Mouse (Mus musculus): ENCODE results near the gene Stambpl1.

GRCm38 (mm10) chr19:34180316-34180715 is 11.7 kb upstream of the Stambpl1 start:
- no peak for TF ChIP-seq POLR2A (IDR thresholded peaks at IDR 0.05; ENCODE audit: low read depth, low read length)
- TF ChIP-seq CTCF (IDR thresholded peaks at IDR 0.05; ENCODE audit: borderline replicate concordance, insufficient read depth, low read length), result no peak
